Mouse (Mus musculus): ENCODE measurements around the gene Tcirg1. TPM values are rescaled to one million over a fixed set of nuclear protein-coding genes. Genes with fewer than 3 reads are reported as not detected.

Tcirg1 gene
- polyA plus RNA-seq, 1 experiment from 2014 or later = 10.9 TPM

- H3K4me2 ChIP-seq (replicated peaks) = peak overlapping the region; percentile 22; the same call in 1 of the 2 replicates
- peaks cover 41% of the 10 kb centered on the region for H3K4me1 ChIP-seq (replicated peaks)
- H3K9me3 ChIP-seq = no peaks in the 10 kb centered on the region
- H3K36me3 ChIP-seq = no peaks in the 10 kb centered on the region
- 24% methylated on average over 4 of the region's 4 CpGs for WGBS
- no peak overlapping the region for H3K9ac ChIP-seq (replicated peaks)
- no peak overlapping the region for H3K4me3 ChIP-seq (replicated peaks)
- H3K27ac ChIP-seq = no peak overlapping the region
- no peak for ATAC-seq
- H3K27me3 ChIP-seq = no peaks in the 10 kb centered on the region
Observed at GRCm38 (mm10) chr19:3855601-3856000, 51.3 kb downstream of the Tcirg1 start.

DNA sequence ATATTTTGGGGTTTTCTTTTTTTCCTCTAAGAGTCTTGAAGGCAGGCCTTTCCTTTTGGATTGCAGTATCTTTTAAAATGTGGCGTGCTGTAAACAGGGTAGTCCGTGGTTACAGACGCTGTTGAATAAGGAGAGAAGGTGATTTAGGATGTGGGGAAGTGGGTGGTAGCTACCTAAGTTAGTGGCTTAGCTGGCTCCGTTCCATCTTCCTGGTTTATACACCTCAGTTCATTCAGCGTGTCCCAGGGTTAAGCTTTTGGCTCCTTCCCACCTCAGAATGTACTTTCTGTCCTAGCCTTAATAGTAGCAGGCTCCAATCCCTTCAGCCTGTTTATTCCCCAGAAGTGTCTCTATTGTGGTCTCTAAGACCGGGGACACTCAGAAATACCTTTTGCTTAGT lies 51.8 kb downstream of the Tcirg1 start:
- Histone ChIP-seq H3K4me3 (replicated peaks) (no peak overlapping the region), H3K27ac (no peak overlapping the region; the same call in 1 of the 2 replicates), H3K9ac (replicated peaks) (no peak overlapping the region), H3K27me3 (no peaks in the 10 kb centered on the region), H3K4me1 (replicated peaks) (peaks cover 43% of the 10 kb centered on the region), H3K36me3 (no peaks in the 10 kb centered on the region), H3K4me2 (replicated peaks) (peak overlapping the region; percentile 22), H3K9me3 (no peaks in the 10 kb centered on the region)
- no peak for ATAC-seq
- WGBS = 78% methylated on average over 6 of the region's 6 CpGs

GRCm38 (mm10) chr19:3853891-3854290 lies 53.0 kb downstream of the Tcirg1 start:
- H3K27ac ChIP-seq = no peak overlapping the region
- no peaks in the 10 kb centered on the region for H3K36me3 ChIP-seq
- H3K27me3 ChIP-seq = no peaks in the 10 kb centered on the region
- peaks cover 43% of the 10 kb centered on the region for H3K4me1 ChIP-seq (replicated peaks)
- 95% methylated on average over 1 of the region's 1 CpGs for WGBS
- no peaks in the 10 kb centered on the region for H3K9me3 ChIP-seq
- no peak overlapping the region for H3K9ac ChIP-seq (replicated peaks)
- no peak for ATAC-seq
- H3K4me2 ChIP-seq (replicated peaks) = peak overlapping the region; percentile 73; the same call in 1 of the 2 replicates
- H3K4me3 ChIP-seq (replicated peaks) = no peak overlapping the region

- Histone ChIP-seq H3K27me3 (no peaks in the 10 kb centered on the region), H3K27ac (no peak overlapping the region), H3K36me3 (no peaks in the 10 kb centered on the region), H3K4me3 (replicated peaks) (peak overlapping the region; percentile 87), H3K9ac (replicated peaks) (no peak overlapping the region), H3K4me1 (replicated peaks) (peaks cover 43% of the 10 kb centered on the region), H3K4me2 (replicated peaks) (peak overlapping the region; percentile 73), H3K9me3 (no peaks in the 10 kb centered on the region)
- 96% methylated on average over 10 of the region's 10 CpGs for WGBS
- no peak for ATAC-seq
Observed at GRCm38 (mm10) chr19:3853121-3853520, 53.8 kb downstream of the Tcirg1 start.

- WGBS = under 1% methylated on average over 60 of the region's 74 CpGs
- Histone ChIP-seq H3K9me3 (no peaks in the 10 kb centered on the region), H3K4me3 (replicated peaks) (peak overlapping the region; percentile 87), H3K27me3 (no peaks in the 10 kb centered on the region), H3K27ac (peak overlapping the region; percentile 97), H3K4me2 (replicated peaks) (peak overlapping the region; percentile 73), H3K9ac (replicated peaks) (peak overlapping the region; percentile 92), H3K4me1 (replicated peaks) (peaks cover 43% of the 10 kb centered on the region), H3K36me3 (no peaks in the 10 kb centered on the region)
- no peak; the same call in none of the 2 replicates for ATAC-seq
Observed at GRCm38 (mm10) chr19:3851979-3852681, 54.8 kb downstream of the Tcirg1 start.

DNA sequence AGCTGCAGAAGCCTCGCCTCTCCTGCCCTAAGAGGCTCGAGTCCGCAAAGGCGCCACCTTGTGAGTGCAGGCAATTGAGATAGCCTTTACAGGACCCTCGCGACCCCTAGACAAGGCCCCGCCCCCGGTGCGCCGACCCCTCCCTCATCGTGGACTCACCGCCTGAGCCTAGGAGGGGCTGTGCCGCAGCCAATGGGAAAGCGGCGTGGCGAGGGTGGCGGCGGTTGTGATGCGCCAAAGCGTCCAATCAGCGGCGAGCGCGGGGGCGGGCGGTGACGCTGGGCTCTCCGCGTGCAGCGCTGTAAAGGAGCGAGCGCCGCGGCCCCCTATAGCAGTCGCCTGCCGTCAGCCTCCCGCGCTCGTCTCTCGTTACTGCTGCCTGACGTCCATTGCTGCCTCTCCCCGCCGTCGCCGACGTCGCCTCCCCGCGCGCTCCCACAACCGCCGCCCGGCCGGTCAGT lies 55.4 kb downstream of the Tcirg1 start, which contains the start of gene Chka:
Chka (plus strand) TSS at position 272 of the 461 bp plus-strand sequence.
- Histone ChIP-seq H3K4me1 (replicated peaks) (peaks cover 43% of the 10 kb centered on the region), H3K4me3 (replicated peaks) (peak within 1 kb of the TSS; percentile 87), H3K36me3 (no peaks in the 10 kb centered on the region), H3K27ac (peak within 1 kb of the TSS; percentile 97), H3K27me3 (no peaks in the 10 kb centered on the region), H3K4me2 (replicated peaks) (peak within 1 kb of the TSS; percentile 73), H3K9me3 (no peaks in the 10 kb centered on the region), H3K9ac (replicated peaks) (peak within 1 kb of the TSS; percentile 92)
- WGBS = under 1% methylated on average over 54 of the region's 54 CpGs
- peak; percentile 99 for ATAC-seq

DNA sequence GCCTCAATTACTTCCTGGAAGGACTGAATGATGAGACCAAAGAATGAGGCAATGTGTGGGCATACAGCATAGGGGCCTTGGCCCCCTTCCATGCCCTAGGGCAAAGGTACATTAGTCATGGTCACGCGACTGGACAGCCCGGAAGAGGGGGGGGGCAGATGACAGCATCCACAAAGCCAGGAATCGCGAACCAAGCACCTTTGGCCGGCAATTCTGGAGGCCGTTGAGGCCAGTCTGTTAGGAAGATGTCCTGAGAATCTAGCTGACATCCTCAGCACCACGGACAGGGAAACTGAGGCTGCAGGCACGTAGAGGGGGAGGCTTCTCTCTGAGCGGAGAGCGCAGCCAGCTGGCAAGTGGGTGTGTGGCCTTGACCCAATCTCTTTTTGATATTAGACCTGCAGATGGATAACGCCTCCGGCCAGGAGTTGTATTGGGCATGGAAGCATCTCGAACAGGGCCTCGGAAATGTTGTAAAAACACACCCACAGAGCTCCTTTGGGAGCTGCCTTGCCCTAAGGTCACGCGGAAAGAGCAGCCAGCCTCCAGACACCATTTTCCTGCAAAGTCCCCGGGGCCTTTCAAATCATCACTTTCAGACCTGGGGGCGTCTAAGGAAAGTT lies 56.0 kb downstream of the Tcirg1 start:
- peak overlapping the region; percentile 87 for H3K4me3 ChIP-seq (replicated peaks)
- H3K36me3 ChIP-seq = no peaks in the 10 kb centered on the region
- peaks cover 38% of the 10 kb centered on the region for H3K4me1 ChIP-seq (replicated peaks)
- peak overlapping the region; percentile 73 for H3K4me2 ChIP-seq (replicated peaks)
- 8% methylated on average over 19 of the region's 19 CpGs for WGBS
- H3K27me3 ChIP-seq = no peaks in the 10 kb centered on the region
- H3K9me3 ChIP-seq = no peaks in the 10 kb centered on the region
- peak; percentile 0; the same call in 1 of the 2 replicates for ATAC-seq
- peak overlapping the region; percentile 30; the same call in 1 of the 2 replicates for H3K9ac ChIP-seq (replicated peaks)
- H3K27ac ChIP-seq = peak overlapping the region; percentile 4; the same call in 1 of the 2 replicates

GRCm38 (mm10) chr19:3850076-3850475 lies 56.9 kb downstream of the Tcirg1 start:
- 41% methylated on average over 5 of the region's 5 CpGs for WGBS
- no peak overlapping the region for H3K9ac ChIP-seq (replicated peaks)

DNA sequence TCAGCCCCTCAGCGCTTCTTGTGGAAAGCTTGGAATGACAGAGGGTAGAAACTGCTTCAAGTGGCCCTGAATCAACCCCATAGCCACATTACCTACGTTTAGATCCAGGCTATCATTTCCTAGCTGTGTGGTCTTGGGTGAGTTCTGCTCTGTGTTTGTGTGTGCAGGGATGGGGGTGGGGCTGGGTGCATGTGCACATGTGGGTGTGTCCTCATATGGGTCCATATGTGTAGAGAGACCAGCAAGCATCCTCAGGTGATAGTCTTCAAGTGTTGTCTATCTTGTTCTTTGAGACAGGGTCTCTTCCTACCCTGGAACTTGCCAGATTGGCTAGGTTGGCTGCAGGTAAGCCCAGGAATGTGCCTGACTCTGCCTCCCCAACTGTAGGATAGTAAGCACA lies 57.7 kb downstream of the Tcirg1 start:
- H3K9me3 ChIP-seq = no peaks in the 10 kb centered on the region

More at GRCm38 (mm10) chr19:3850076-3850475, 56.9 kb downstream of the Tcirg1 start:
- Histone ChIP-seq H3K4me3 (replicated peaks) (no peak overlapping the region), H3K4me1 (replicated peaks) (peaks cover 29% of the 10 kb centered on the region), H3K27ac (no peak overlapping the region), H3K36me3 (no peaks in the 10 kb centered on the region), H3K27me3 (no peaks in the 10 kb centered on the region), H3K9me3 (no peaks in the 10 kb centered on the region), H3K4me2 (replicated peaks) (no peak overlapping the region)
- no peak for ATAC-seq

DNA sequence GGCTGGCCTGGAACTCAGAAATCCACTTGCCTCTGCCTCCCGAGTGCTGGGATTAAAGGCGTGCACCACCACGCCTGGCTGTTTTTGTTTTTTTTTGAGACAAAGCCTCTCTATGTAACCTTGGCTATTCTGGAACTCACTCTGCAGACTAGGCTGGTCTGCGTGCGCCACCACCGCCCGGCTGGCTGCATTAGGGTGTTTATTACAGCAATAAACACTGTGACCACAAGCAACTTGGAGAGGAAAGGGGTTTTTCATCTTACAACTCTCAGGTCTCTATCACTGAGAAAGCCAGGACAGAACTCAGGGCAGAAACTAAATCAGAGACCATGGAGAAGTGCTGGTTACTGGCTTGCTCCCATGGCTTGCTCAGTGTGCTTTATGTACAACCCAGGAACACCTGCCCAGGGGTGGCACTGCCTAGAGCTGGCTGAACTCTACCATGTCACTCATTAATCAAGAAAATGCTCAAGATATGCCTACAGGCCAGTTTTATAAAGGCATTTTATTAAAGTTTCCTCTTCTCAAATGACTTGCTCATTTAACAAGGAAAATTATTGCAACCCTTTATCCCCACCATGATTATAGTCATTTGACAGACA lies 58.6 kb downstream of the Tcirg1 start:
- Histone ChIP-seq H3K4me2 (replicated peaks) (no peak overlapping the region), H3K9ac (replicated peaks) (no peak overlapping the region)
- WGBS = 82% methylated on average over 7 of the region's 7 CpGs

More for the DNA sequence above, 57.7 kb downstream of the Tcirg1 start:
- no peak overlapping the region for H3K4me3 ChIP-seq (replicated peaks)
- no peaks in the 10 kb centered on the region for H3K27me3 ChIP-seq
- no peak overlapping the region for H3K27ac ChIP-seq
- 83% methylated on average over 2 of the region's 2 CpGs for WGBS
- no peak overlapping the region for H3K9ac ChIP-seq (replicated peaks)
- no peak overlapping the region for H3K4me2 ChIP-seq (replicated peaks)
- H3K36me3 ChIP-seq = no peaks in the 10 kb centered on the region
- peaks cover 23% of the 10 kb centered on the region for H3K4me1 ChIP-seq (replicated peaks)
- no peak for ATAC-seq

GRCm38 (mm10) chr19:3847711-3848110 lies 59.2 kb downstream of the Tcirg1 start:
- Histone ChIP-seq H3K9ac (replicated peaks) (no peak overlapping the region), H3K9me3 (no peaks in the 10 kb centered on the region), H3K36me3 (no peaks in the 10 kb centered on the region), H3K27me3 (no peaks in the 10 kb centered on the region), H3K27ac (no peak overlapping the region), H3K4me1 (replicated peaks) (peaks cover 10% of the 10 kb centered on the region), H3K4me2 (replicated peaks) (no peak overlapping the region), H3K4me3 (replicated peaks) (no peak overlapping the region)
- ATAC-seq = no peak
- WGBS = 84% methylated on average over 5 of the region's 5 CpGs

More for the DNA sequence above, 58.6 kb downstream of the Tcirg1 start:
- Histone ChIP-seq H3K36me3 (no peaks in the 10 kb centered on the region), H3K27me3 (no peaks in the 10 kb centered on the region), H3K27ac (no peak overlapping the region), H3K9me3 (no peaks in the 10 kb centered on the region), H3K4me1 (replicated peaks) (peaks cover 14% of the 10 kb centered on the region), H3K4me3 (replicated peaks) (no peak overlapping the region)
- no peak for ATAC-seq

Data from midbrain, embryonic 13.5 days (tissue).